Mouse (Mus musculus): ENCODE measurements around the gene Id1. TPM values are rescaled to one million over a fixed set of nuclear protein-coding genes. Genes with fewer than 3 reads are reported as not detected.

Id1 gene
- polyA plus RNA-seq, 1 experiment from 2014 or later, result 22.3 TPM

GRCm38 (mm10) chr2:152758351-152758750 lies 22.3 kb downstream of the Id1 start:
- Histone ChIP-seq H3K9ac (replicated peaks; ENCODE audit: low read depth, low read length) (no peak overlapping the region), H3K9me3 (ENCODE audit: control insufficient read depth, low read length) (no peaks in the 10 kb centered on the region), H3K27me3 (replicated peaks; ENCODE audit: control insufficient read depth, insufficient read depth, low read length) (no peaks in the 10 kb centered on the region), H3K4me2 (ENCODE audit: low read length) (no peak overlapping the region), H3K4me1 (replicated peaks; ENCODE audit: control insufficient read depth, insufficient read depth, low read length) (peaks cover 12% of the 10 kb centered on the region; the same call in 1 of the 2 replicates), H3K36me3 (ENCODE audit: control insufficient read depth, insufficient read depth) (no peaks in the 10 kb centered on the region), H3K4me3 (replicated peaks; ENCODE audit: low read length) (no peak overlapping the region), H3K27ac (ENCODE audit: low read length) (no peak overlapping the region)
- no peak for ATAC-seq
- WGBS, result 45% methylated on average over 4 of the region's 4 CpGs

- WGBS, result 77% methylated on average over 6 of the region's 6 CpGs
- Histone ChIP-seq H3K4me1 (replicated peaks; ENCODE audit: control insufficient read depth, insufficient read depth, low read length) (peaks cover 10% of the 10 kb centered on the region), H3K36me3 (ENCODE audit: control insufficient read depth, insufficient read depth) (no peaks in the 10 kb centered on the region)
Observed at GRCm38 (mm10) chr2:152763310-152763709, 27.3 kb downstream of the Id1 start.

GRCm38 (mm10) chr2:152764172-152765044 lies 28.4 kb downstream of the Id1 start:
- no peak for ATAC-seq

More at GRCm38 (mm10) chr2:152763310-152763709, 27.3 kb downstream of the Id1 start:
- H3K9ac ChIP-seq (replicated peaks; ENCODE audit: low read depth, low read length), result no peak overlapping the region
- H3K4me3 ChIP-seq (replicated peaks; ENCODE audit: low read length), result no peak overlapping the region
- H3K4me2 ChIP-seq (ENCODE audit: low read length), result no peak overlapping the region
- H3K27ac ChIP-seq (ENCODE audit: low read length), result no peak overlapping the region
- H3K27me3 ChIP-seq (replicated peaks; ENCODE audit: control insufficient read depth, insufficient read depth, low read length), result no peaks in the 10 kb centered on the region
- ATAC-seq, result no peak
- no peaks in the 10 kb centered on the region for H3K9me3 ChIP-seq (ENCODE audit: control insufficient read depth, low read length)

GRCm38 (mm10) chr2:152765045-152765674 lies 29.1 kb downstream of the Id1 start:
- no peak overlapping the region for H3K4me3 ChIP-seq (replicated peaks; ENCODE audit: low read length)
- WGBS, result 16% methylated on average over 7 of the region's 7 CpGs
- H3K36me3 ChIP-seq (ENCODE audit: control insufficient read depth, insufficient read depth), result no peaks in the 10 kb centered on the region
- H3K4me1 ChIP-seq (replicated peaks; ENCODE audit: control insufficient read depth, insufficient read depth, low read length), result peaks cover 10% of the 10 kb centered on the region
- H3K9ac ChIP-seq (replicated peaks; ENCODE audit: low read depth, low read length), result no peak overlapping the region
- no peak overlapping the region for H3K27ac ChIP-seq (ENCODE audit: low read length)
- H3K4me2 ChIP-seq (ENCODE audit: low read length), result peak overlapping the region; percentile 3; the same call in 1 of the 2 replicates
- no peaks in the 10 kb centered on the region for H3K9me3 ChIP-seq (ENCODE audit: control insufficient read depth, low read length)
- ATAC-seq, result no peak; the same call in 1 of the 2 replicates
- H3K27me3 ChIP-seq (replicated peaks; ENCODE audit: control insufficient read depth, insufficient read depth, low read length), result no peaks in the 10 kb centered on the region

More at GRCm38 (mm10) chr2:152764172-152765044, 28.4 kb downstream of the Id1 start:
- Histone ChIP-seq H3K9ac (replicated peaks; ENCODE audit: low read depth, low read length) (peak overlapping the region; percentile 34; the same call in 1 of the 2 replicates), H3K4me2 (ENCODE audit: low read length) (peak overlapping the region; percentile 3), H3K4me3 (replicated peaks; ENCODE audit: low read length) (no peak overlapping the region), H3K4me1 (replicated peaks; ENCODE audit: control insufficient read depth, insufficient read depth, low read length) (peaks cover 10% of the 10 kb centered on the region), H3K9me3 (ENCODE audit: control insufficient read depth, low read length) (no peaks in the 10 kb centered on the region), H3K27me3 (replicated peaks; ENCODE audit: control insufficient read depth, insufficient read depth, low read length) (no peaks in the 10 kb centered on the region), H3K27ac (ENCODE audit: low read length) (no peak overlapping the region), H3K36me3 (ENCODE audit: control insufficient read depth, insufficient read depth) (no peaks in the 10 kb centered on the region)
- WGBS, result 4% methylated on average over 14 of the region's 14 CpGs

- Histone ChIP-seq H3K36me3 (ENCODE audit: control insufficient read depth, insufficient read depth) (no peaks in the 10 kb centered on the region), H3K4me1 (replicated peaks; ENCODE audit: control insufficient read depth, insufficient read depth, low read length) (peaks cover 10% of the 10 kb centered on the region), H3K9me3 (ENCODE audit: control insufficient read depth, low read length) (no peaks in the 10 kb centered on the region), H3K4me2 (ENCODE audit: low read length) (no peak overlapping the region), H3K27ac (ENCODE audit: low read length) (no peak overlapping the region), H3K4me3 (replicated peaks; ENCODE audit: low read length) (no peak overlapping the region), H3K27me3 (replicated peaks; ENCODE audit: control insufficient read depth, insufficient read depth, low read length) (no peaks in the 10 kb centered on the region), H3K9ac (replicated peaks; ENCODE audit: low read depth, low read length) (no peak overlapping the region)
- WGBS, result 22% methylated on average over 25 of the region's 25 CpGs
- ATAC-seq, result no peak; the same call in 1 of the 2 replicates
Observed at GRCm38 (mm10) chr2:152766387-152767123, 30.5 kb downstream of the Id1 start.

GRCm38 (mm10) chr2:152767618-152768271 lies 31.7 kb downstream of the Id1 start:
- Histone ChIP-seq H3K27ac (ENCODE audit: low read length) (no peak overlapping the region), H3K4me1 (replicated peaks; ENCODE audit: control insufficient read depth, insufficient read depth, low read length) (peaks cover 10% of the 10 kb centered on the region), H3K9me3 (ENCODE audit: control insufficient read depth, low read length) (no peaks in the 10 kb centered on the region), H3K27me3 (replicated peaks; ENCODE audit: control insufficient read depth, insufficient read depth, low read length) (no peaks in the 10 kb centered on the region), H3K4me3 (replicated peaks; ENCODE audit: low read length) (no peak overlapping the region), H3K4me2 (ENCODE audit: low read length) (no peak overlapping the region), H3K9ac (replicated peaks; ENCODE audit: low read depth, low read length) (no peak overlapping the region), H3K36me3 (ENCODE audit: control insufficient read depth, insufficient read depth) (no peaks in the 10 kb centered on the region)
- no peak; the same call in 1 of the 2 replicates for ATAC-seq
- WGBS, result 60% methylated on average over 12 of the region's 12 CpGs

- WGBS, result 93% methylated on average over 7 of the region's 7 CpGs
- no peak overlapping the region for H3K27ac ChIP-seq (ENCODE audit: low read length)
- H3K36me3 ChIP-seq (ENCODE audit: control insufficient read depth, insufficient read depth), result no peaks in the 10 kb centered on the region
- peaks cover 6% of the 10 kb centered on the region for H3K4me1 ChIP-seq (replicated peaks; ENCODE audit: control insufficient read depth, insufficient read depth, low read length)
- H3K4me3 ChIP-seq (replicated peaks; ENCODE audit: low read length), result no peak overlapping the region
- H3K27me3 ChIP-seq (replicated peaks; ENCODE audit: control insufficient read depth, insufficient read depth, low read length), result no peaks in the 10 kb centered on the region
- no peaks in the 10 kb centered on the region for H3K9me3 ChIP-seq (ENCODE audit: control insufficient read depth, low read length)
- H3K4me2 ChIP-seq (ENCODE audit: low read length), result no peak overlapping the region
- no peak overlapping the region for H3K9ac ChIP-seq (replicated peaks; ENCODE audit: low read depth, low read length)
- ATAC-seq, result no peak
Observed at GRCm38 (mm10) chr2:152769677-152770076, 33.6 kb downstream of the Id1 start.

GRCm38 (mm10) chr2:152771571-152771970 lies 35.5 kb downstream of the Id1 start:
- ATAC-seq, result no peak
- Histone ChIP-seq H3K4me3 (replicated peaks; ENCODE audit: low read length) (no peak overlapping the region), H3K9me3 (ENCODE audit: control insufficient read depth, low read length) (no peaks in the 10 kb centered on the region), H3K4me2 (ENCODE audit: low read length) (no peak overlapping the region), H3K9ac (replicated peaks; ENCODE audit: low read depth, low read length) (no peak overlapping the region), H3K27me3 (replicated peaks; ENCODE audit: control insufficient read depth, insufficient read depth, low read length) (no peaks in the 10 kb centered on the region), H3K4me1 (replicated peaks; ENCODE audit: control insufficient read depth, insufficient read depth, low read length) (no peaks in the 10 kb centered on the region), H3K36me3 (ENCODE audit: control insufficient read depth, insufficient read depth) (no peaks in the 10 kb centered on the region), H3K27ac (ENCODE audit: low read length) (no peak overlapping the region)
- 94% methylated on average over 9 of the region's 9 CpGs for WGBS
